ENCODE assay signal across 20 mouse cellular contexts in genomic region chr17:3435299-3435698, GRCm38 (mm10).
"Had no signal": no experiment of that assay in that cellular context is flagged by ENCODE, and none has a peak within 500 bp of the region (broad histone marks: within the 10 kb centered on the region; RNA-seq: fewer than 3 reads in every experiment).

No protein-coding gene starts in this region.

- H3K9ac ChIP-seq: limb, embryonic 13.5 days; lung, embryonic 15.5 days; midbrain, embryonic 12.5 days; midbrain, embryonic 15.5 days; neural tube, embryonic 12.5 days; neural tube, embryonic 15.5 days; stomach, embryonic 15.5 days had no signal

- H3K4me1 ChIP-seq: midbrain, embryonic 12.5 days; midbrain, embryonic 15.5 days; neural tube, embryonic 12.5 days; stomach, embryonic 15.5 days had no signal

- H3K4me2 ChIP-seq: limb, embryonic 13.5 days; lung, embryonic 15.5 days; midbrain, embryonic 12.5 days; midbrain, embryonic 15.5 days; neural tube, embryonic 12.5 days; neural tube, embryonic 15.5 days; stomach, embryonic 15.5 days had no signal

- H3K4me3 ChIP-seq: layer of hippocampus, adult 2 months; limb, embryonic 10.5 days; limb, embryonic 13.5 days; lung, embryonic 15.5 days; midbrain, embryonic 12.5 days; midbrain, embryonic 15.5 days; neural tube, embryonic 12.5 days; neural tube, embryonic 15.5 days; stomach, embryonic 15.5 days had no signal

- ATAC-seq: intestine, postnatal 0 days; midbrain, embryonic 15.5 days had no signal

- H3K9me3 ChIP-seq: limb, embryonic 10.5 days; limb, embryonic 13.5 days; lung, embryonic 15.5 days; midbrain, embryonic 12.5 days; midbrain, embryonic 15.5 days; neural tube, embryonic 12.5 days; neural tube, embryonic 15.5 days; stomach, embryonic 15.5 days had no signal

- H3K27me3 ChIP-seq: limb, embryonic 13.5 days; lung, embryonic 15.5 days; midbrain, embryonic 12.5 days; midbrain, embryonic 15.5 days; neural tube, embryonic 12.5 days; neural tube, embryonic 15.5 days; stomach, embryonic 15.5 days had no signal

- H3K27ac ChIP-seq: kidney, postnatal 0 days; layer of hippocampus, adult 2 months; limb, embryonic 10.5 days; limb, embryonic 13.5 days; lung, embryonic 15.5 days; midbrain, embryonic 12.5 days; midbrain, embryonic 15.5 days; neural tube, embryonic 12.5 days; neural tube, embryonic 15.5 days; stomach, embryonic 15.5 days had no signal

- DNase-seq: kidney, adult 2 months; kidney, postnatal 25 days; layer of hippocampus, adult 9-11 months; lung, postnatal 10 days; lung, postnatal 36 days; retina, postnatal 1 day; right cerebral cortex, postnatal 25 days; spleen, adult 18-20 months; thymus, adult 18-20 months had no signal

- H3K36me3 ChIP-seq: limb, embryonic 10.5 days; lung, embryonic 15.5 days; midbrain, embryonic 12.5 days; midbrain, embryonic 15.5 days; neural tube, embryonic 12.5 days; neural tube, embryonic 15.5 days; stomach, embryonic 15.5 days had no signal
